Mouse (Mus musculus) erythroblast, adult 5-6 weeks (primary cell): ENCODE results near the gene Adora3. TPM values are rescaled to one million over a fixed set of nuclear protein-coding genes. Genes with fewer than 3 reads are reported as not detected.

Experiments
- ATAC-seq: replicated peaks from 2 replicates; pipeline ENCODE4 v1.8.0; 2016; ENCODE audit warnings: moderate number of reproducible peaks, mild to moderate bottlenecking, moderate TSS enrichment, inconsistent platforms; ENCODE audit not compliant: poor library complexity, low FRiP score, severe bottlenecking
- total RNA-seq, 2 experiments: library from RNA; stranded (forward) in 1 of 2; stranded (reverse) in 1 of 2; fragments of 150-400 nt in 1 of 2; fragments of 200-764, 138-1000 nt in 1 of 2; gene quantifications; 2 replicates each; pipeline versions ENCODE4 v1.2.3 to v1.2.4; 2015 to 2017; ENCODE audit warnings: low replicate concordance in 2 of 2

Adora3 gene
- total RNA-seq, 2 experiments from 2014 or later, result not detected

- ATAC-seq, result no peak
Measured at GRCm38 (mm10) chr3:105873451-105874445, 3.1 kb downstream of the Adora3 start.

GRCm38 (mm10) chr3:105876022-105876421 lies 5.4 kb downstream of the Adora3 start:
- peak; percentile 37; the same call in 1 of the 2 replicates for ATAC-seq

- ATAC-seq, result no peak
Measured at GRCm38 (mm10) chr3:105877252-105877803, 6.7 kb downstream of the Adora3 start.

GRCm38 (mm10) chr3:105877919-105878318 lies 7.3 kb downstream of the Adora3 start:
- ATAC-seq, result no peak

GRCm38 (mm10) chr3:105878751-105879150 lies 8.1 kb downstream of the Adora3 start:
- no peak for ATAC-seq

GRCm38 (mm10) chr3:105880419-105880818 lies 9.8 kb downstream of the Adora3 start:
- ATAC-seq, result no peak

GRCm38 (mm10) chr3:105882105-105882504 lies 11.4 kb downstream of the Adora3 start:
- no peak for ATAC-seq

GRCm38 (mm10) chr3:105883111-105883510 lies 12.5 kb downstream of the Adora3 start:
- no peak for ATAC-seq

- ATAC-seq, result no peak
Measured at GRCm38 (mm10) chr3:105888961-105889360, 18.3 kb downstream of the Adora3 start.

- no peak for ATAC-seq
Measured at GRCm38 (mm10) chr3:105890220-105890619, 19.6 kb downstream of the Adora3 start.

GRCm38 (mm10) chr3:105891141-105891540 lies 20.5 kb downstream of the Adora3 start:
- ATAC-seq, result no peak

GRCm38 (mm10) chr3:105891760-105892571 lies 21.3 kb downstream of the Adora3 start:
- ATAC-seq, result no peak

- ATAC-seq, result no peak
Measured at GRCm38 (mm10) chr3:105892572-105893495, 22.2 kb downstream of the Adora3 start.

- ATAC-seq, result no peak
Measured at GRCm38 (mm10) chr3:105893941-105894391, 23.3 kb downstream of the Adora3 start.

- peak; percentile 43; the same call in 1 of the 2 replicates for ATAC-seq
Measured at GRCm38 (mm10) chr3:105894601-105895592, 24.2 kb downstream of the Adora3 start.

GRCm38 (mm10) chr3:105896811-105897210 lies 26.2 kb downstream of the Adora3 start:
- no peak for ATAC-seq

GRCm38 (mm10) chr3:105898325-105898724 lies 27.7 kb downstream of the Adora3 start:
- no peak for ATAC-seq

GRCm38 (mm10) chr3:105898861-105899260 lies 28.2 kb downstream of the Adora3 start:
- ATAC-seq, result no peak
